Mouse (Mus musculus): ENCODE measurements at regions not wholly inside any gene's neighbourhood (a gene's known extent, or its start where the extent isn't known, plus 50 kb on each side); places are given as distances from the start of the nearest gene placed in this dataset.
A peak's percentile ranks its signal among the peaks of the same experiment; 100 is the strongest.

DNA sequence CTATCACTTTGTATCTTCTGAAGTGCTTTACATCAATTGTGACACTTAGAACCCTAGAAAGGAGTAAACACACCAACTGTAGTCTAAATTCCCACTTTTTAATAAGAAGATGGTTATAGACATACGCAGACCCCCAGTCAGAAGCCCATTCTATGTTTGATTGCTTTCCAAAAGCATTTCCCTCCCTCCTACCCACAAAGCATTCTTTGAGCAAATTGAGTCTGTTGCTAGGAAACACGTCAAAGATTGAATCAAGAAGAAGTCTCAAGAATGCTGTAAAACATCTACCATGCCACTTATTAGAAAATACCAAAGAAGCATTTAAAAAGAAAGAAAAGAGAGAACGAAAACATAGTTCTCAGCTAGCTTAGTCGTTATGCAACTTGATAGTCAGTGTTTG lies 352.3 kb upstream of the Lrp1b start:
- peak; percentile 4 for DNase-seq (ENCODE audit: extremely low spot score)

- no peak for DNase-seq (ENCODE audit: extremely low spot score)
These were observed 337.6 kb upstream of the Lrp1b start for GRCm38 (mm10) chr2:42991046-42991445.

DNA sequence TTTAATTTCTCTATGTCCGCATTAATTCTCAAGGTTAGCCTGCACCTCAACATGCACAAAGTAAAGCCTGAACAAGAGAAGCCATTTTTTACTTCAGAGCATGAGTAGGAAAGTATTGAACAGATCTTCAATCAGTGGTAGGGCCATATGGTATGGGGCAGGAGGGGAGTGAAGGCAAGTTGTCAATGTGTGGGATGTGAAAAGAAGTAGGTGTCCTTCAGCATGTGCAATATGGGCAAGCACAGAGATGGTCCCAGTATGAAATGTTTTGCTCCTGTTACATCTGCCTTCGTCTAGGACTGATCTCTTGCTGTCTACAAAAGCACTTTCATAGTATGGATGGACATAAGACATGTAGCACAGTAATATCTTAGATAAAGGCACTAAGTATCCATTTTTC lies 315.3 kb upstream of the Lrp1b start:
- DNase-seq (ENCODE audit: extremely low spot score), result no peak
